Mouse (Mus musculus): Measurements from ENCODE around the gene Myo1f. TPM values are rescaled to one million over a fixed set of nuclear protein-coding genes. Genes with fewer than 3 reads are reported as not detected.
A peak's percentile ranks its signal among the peaks of the same experiment; 100 is the strongest.

Myo1f gene
- total RNA-seq (2021), result 1 to 10 TPM; 2.2 to 2.3 TPM
- long read RNA-seq, experiment 1, transcript Myo1f-201 (28 exons, 3,831 nt), result major isoform, 5 of 8 reads
- long read RNA-seq, experiment 1, partial matches to known transcripts, result 1 of 8 reads
- long read RNA-seq, experiment 1, other reads (novel, unspliced or antisense), result 2 of 8 reads
- long read RNA-seq, experiment 2, partial matches to known transcripts, result 0 of 3 reads
- long read RNA-seq, experiment 2, other reads (novel, unspliced or antisense), result 1 of 3 reads

DNA sequence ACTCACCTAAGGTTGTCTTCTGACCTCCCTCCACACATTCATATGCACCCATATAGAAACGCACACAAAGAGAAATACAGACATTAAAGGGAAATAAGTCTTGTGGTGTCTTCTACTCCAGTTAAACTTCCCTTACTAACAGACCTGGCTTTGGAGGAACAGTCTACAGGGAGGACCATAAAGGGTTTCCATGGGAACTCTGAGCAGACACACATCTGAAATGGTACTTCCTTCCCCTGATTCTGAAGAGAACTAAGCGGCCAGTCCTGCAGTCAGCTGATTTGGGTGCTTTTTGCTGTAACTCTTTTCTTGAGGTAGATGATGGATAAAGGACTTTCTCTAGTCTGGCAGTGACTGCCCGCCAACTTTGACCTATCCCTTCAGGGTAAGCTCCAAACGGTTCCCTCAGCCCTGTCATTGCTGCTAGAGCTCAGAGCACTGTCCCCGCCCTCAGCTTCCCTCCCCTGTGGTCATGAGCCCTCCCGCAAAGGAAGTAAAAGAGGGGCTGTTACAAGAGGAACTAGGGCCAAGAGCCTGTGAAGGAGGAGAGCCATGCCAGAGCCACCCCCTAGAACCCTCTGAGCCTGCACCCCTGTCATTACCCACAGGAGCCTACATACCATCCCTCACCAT, at the start of gene Myo1f:
Gene Myo1f, plus strand, starts transcription at position 485 of the 633 bp plus-strand sequence.
- no peak for TF ChIP-seq CTCF (IDR thresholded peaks at IDR 0.05)
- no peak within 1 kb of the TSS for H3K4me3 ChIP-seq
- no peak within 1 kb of the TSS for H3K27ac ChIP-seq
- intact Hi-C loops (cut with DNase I), result no loop called here
- DNase-seq (ENCODE audit: extremely low spot score in 1 of 2, low spot score in 2 of 2), result no peak

DNA sequence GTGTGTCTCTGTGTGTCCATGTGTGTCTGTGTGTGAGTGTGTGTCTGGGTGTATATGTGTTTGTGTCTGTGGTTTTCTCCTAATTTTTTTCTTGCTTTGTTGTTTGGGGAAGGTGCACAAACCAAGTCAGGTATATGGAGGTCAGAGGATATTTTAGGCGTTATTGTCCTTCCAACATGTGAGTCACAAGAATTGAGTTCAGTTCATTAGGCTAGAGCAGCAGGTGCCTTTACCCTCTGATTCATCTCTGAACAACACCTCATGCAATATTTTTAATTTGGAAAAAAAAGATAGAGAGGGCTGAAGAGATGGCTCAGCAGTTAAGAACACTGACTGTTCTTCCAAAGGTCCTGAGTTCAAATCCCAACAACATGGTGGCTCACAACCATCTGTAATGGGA, 47.1 kb upstream of the Myo1f start:
- TF ChIP-seq CTCF (IDR thresholded peaks at IDR 0.05), result no peak
- intact Hi-C loops (cut with DNase I), result no loop called here

DNA sequence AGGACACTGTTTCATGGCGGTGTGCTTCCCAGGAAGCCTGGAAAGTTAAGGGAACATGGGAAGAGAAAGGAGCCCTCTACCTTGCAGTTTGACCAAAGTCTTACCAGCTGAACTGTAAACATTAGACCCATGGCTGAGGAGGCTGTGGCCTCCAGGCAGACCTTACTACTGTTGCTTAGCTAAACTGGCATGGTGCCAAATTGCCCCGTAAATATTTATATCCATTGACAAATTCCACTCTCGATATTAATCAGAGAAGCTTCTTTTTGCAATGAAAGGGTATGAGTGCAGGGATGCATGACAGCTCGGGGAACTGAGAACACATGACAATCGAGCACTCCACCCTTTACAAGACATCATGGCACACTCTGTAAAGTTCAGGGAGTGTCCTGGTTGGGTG, 45.3 kb upstream of the Myo1f start:
- Histone ChIP-seq H3K27ac (no peak overlapping the region), H3K4me3 (no peak overlapping the region)
- no peak for DNase-seq (ENCODE audit: extremely low spot score in 1 of 2, low spot score in 2 of 2)
- intact Hi-C loops (cut with DNase I), result no loop called here
- TF ChIP-seq CTCF (IDR thresholded peaks at IDR 0.05), result no peak

More for the DNA sequence above, 47.1 kb upstream of the Myo1f start:
- no peak for DNase-seq (ENCODE audit: extremely low spot score in 1 of 2, low spot score in 2 of 2)
- Histone ChIP-seq H3K27ac (no peak overlapping the region), H3K4me3 (no peak overlapping the region)

DNA sequence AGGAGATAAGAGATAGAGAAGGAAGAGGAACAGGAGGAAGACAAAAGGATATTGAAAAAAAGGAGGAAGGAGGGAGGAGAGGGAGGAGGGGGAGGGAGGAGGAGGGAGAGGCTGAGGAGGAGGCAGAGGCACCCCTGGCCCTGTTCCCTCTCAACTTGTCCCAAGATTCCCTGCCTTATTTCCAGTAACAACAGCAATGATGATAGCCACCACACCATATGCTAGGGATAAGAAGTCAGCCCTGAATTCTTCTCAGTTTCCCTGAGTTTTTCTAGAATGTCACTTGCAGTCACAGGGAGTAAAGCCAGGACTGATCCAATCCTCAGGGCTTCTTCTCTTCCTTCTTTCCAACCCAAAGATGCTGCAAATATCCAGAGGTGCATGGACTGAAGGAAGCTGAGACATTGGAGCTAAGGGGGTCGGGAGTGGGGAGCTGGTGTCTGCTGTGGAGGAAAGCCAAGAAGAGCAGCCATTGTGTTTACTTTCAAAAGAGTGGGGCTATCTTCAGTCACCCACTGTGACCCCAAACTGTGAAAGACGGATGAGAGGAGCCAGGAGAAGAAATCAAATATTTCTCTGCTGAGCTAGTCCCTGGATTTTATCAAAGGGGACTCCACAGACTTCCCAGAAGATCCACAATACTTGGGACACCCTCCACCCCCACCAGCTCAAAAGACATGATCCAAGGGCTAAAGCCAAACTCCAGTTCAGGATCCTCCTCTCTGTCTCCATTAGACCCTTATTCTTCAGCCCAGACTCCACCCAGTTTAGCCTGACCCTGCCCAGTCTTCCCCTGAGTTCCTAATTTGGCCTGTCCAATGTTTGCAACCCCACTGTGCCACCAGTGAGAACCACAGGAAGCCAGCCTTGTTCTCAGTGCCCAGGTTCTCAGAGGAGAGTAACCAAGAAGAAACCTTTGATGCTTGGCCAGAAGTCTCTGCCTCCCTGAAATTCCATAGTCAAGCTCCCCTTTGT, 42.8 kb upstream of the Myo1f start:
- Histone ChIP-seq H3K4me3 (no peak overlapping the region), H3K27ac (no peak overlapping the region)
- no peak for TF ChIP-seq CTCF (IDR thresholded peaks at IDR 0.05)
- intact Hi-C loops (cut with DNase I), result no loop called here
- no peak for DNase-seq (ENCODE audit: extremely low spot score in 1 of 2, low spot score in 2 of 2)

DNA sequence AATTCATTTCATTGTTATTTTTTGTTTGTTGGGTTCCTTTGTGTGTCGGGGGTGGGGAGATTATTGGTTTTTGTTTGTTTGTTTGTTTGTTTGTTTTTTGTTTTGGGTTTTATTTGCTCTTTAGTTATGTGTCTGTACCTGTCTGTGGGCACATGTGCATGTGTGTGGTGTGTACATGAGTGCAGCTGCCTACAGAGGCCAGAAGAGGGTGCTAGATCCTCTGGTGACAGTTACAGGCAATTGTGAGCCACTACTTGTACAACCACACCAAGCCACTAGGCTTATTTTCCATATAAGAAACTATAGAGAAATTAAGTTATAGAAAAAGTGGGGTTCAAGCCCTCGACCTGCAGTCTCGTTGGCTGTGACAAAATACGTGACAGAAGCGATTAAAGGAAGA, 41.6 kb upstream of the Myo1f start:
- peak; percentile 8; the same call in 1 of the 2 replicates for TF ChIP-seq CTCF (IDR thresholded peaks at IDR 0.05)
- Histone ChIP-seq H3K4me3 (no peak overlapping the region), H3K27ac (no peak overlapping the region)
- DNase-seq (ENCODE audit: extremely low spot score in 1 of 2, low spot score in 2 of 2), result no peak
- intact Hi-C loops (cut with DNase I), result no loop called here

DNA sequence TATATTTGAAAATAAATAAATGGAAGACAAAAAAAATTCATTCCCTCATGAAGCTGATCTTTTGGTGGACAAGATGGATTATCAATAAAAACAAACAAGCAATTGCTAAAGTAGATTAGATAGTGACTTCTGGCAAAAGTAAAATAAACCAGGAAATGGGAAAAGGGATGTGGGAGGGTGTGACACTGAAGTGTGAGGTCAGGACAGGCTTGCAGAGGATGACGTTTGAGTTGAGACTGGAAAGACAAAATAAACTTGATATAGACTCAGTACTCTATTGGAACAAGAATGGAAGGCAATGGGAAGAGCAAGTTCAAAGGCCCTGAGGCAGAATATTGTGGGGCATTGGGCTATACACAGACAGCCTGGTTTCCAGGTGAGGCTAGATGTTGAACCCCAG, 35.1 kb upstream of the Myo1f start:
- TF ChIP-seq CTCF (IDR thresholded peaks at IDR 0.05), result no peak
- no peak overlapping the region for H3K4me3 ChIP-seq
- no peak overlapping the region for H3K27ac ChIP-seq
- intact Hi-C loops (cut with DNase I), result no loop called here
- no peak for DNase-seq (ENCODE audit: extremely low spot score in 1 of 2, low spot score in 2 of 2)

DNA sequence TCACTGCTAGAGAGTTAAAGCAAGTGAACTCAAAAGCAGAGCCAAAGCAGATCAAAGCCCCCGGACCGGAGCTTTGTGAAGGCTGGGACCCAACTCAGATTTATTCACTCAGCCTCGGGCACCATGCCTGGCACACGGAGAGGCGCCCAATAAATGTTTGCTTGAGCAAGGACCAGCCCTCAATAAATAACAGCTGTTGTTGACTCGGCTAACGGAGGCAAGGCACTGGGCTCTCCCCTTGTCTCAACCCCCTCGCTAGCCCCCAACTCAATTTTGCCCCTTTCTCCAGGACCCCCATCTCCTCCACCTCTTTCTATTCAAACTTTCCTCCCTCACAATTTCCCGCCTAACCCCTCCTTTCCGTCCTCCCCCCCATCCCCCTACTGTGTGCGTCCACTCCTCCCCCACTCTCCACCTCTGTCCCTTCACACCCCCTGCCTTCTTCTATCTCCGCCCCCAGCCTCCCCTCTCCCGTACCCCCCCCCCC, 32.0 kb upstream of the Myo1f start:
- Histone ChIP-seq H3K4me3 (peak overlapping the region; percentile 78), H3K27ac (peak overlapping the region; percentile 53; the same call in 1 of the 2 replicates)
- no peak for DNase-seq (ENCODE audit: extremely low spot score in 1 of 2, low spot score in 2 of 2)
- intact Hi-C loops (cut with DNase I), result no loop called here
- no peak for TF ChIP-seq CTCF (IDR thresholded peaks at IDR 0.05)

DNA sequence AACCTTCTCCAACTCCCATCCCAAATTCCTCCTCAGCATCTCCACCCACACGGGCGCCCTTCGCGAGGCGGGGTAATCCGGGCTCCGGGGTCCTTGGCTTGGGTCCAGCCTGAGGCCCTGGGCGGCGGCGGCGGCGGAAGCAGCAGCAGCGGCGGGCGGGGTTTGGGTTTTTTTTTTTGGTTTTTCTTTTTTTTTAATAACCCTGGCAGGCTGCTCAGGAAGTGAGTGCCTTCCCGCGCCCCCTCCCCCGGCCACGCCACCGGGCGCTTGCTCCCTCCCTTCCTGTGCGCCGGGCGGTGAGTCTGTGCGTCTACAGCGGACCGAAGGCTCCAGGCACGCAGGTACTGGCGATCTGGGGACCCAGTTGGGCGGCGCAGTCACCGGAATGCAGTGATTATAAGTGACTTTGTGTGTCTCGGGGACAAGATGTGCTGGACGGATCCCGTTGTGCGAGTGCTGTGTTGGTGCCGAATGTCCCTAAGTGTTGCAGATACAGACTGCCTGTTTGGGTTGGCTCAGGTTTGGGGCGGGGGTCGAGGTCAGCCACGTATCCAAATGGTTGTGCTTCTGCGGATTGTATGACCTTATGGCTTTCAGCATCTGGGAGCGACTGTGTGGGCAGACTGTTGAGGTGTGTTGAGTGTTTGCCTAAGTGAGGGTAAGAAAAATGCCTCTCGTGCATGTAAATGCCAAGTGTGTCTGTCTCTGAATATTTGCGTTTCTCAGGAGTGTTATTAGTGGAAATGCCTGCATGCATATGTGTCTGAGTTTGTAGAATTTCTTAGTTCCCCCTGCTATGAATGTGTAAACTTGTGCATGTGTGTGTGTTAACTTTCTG, 31.4 kb upstream of the Myo1f start, which contains the start of gene Adamts10:
Gene Adamts10, plus strand, starts transcription at position 287 of the 838 bp plus-strand sequence.
- Histone ChIP-seq H3K4me3 (peak within 1 kb of the TSS; percentile 78), H3K27ac (peak within 1 kb of the TSS; percentile 53)
- DNase-seq (ENCODE audit: extremely low spot score in 1 of 2, low spot score in 2 of 2), result peak; percentile 41 to 58
- intact Hi-C loops (cut with DNase I), result no loop called here
- TF ChIP-seq CTCF (IDR thresholded peaks at IDR 0.05), result no peak; the same call in 1 of the 2 replicates

DNA sequence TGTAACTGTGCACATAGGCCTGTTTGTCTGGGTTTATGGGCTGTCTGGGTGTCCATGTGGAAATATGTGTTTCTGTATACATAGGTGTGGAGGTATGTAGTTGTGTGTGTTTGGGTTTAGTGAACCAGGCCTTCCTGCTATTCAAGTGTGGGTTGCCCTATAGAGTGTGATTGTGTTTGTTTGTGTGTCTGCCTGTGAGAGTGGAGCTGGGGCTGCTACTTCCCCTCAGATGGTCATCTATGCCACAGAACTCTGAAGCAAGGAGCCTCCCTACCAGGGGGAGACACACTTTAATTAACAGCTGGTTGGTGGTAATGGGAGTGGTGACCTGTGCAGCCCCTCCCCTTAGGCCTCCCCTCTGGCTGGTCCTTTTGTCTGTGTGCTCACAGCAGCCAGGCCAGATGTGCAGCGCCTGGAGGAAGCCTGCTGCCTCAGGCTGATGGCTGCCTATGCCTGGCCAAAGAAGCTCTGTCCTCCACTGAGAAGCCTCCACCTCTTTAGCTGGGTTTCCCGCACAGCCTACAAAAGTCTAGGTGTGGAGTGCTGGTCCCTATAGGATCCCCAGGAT, 30.6 kb upstream of the Myo1f start:
- no peak for TF ChIP-seq CTCF (IDR thresholded peaks at IDR 0.05)
- Histone ChIP-seq H3K27ac (no peak overlapping the region), H3K4me3 (peak overlapping the region; percentile 78)
- no peak for DNase-seq (ENCODE audit: extremely low spot score in 1 of 2, low spot score in 2 of 2)
- intact Hi-C loops (cut with DNase I), result no loop called here

DNA sequence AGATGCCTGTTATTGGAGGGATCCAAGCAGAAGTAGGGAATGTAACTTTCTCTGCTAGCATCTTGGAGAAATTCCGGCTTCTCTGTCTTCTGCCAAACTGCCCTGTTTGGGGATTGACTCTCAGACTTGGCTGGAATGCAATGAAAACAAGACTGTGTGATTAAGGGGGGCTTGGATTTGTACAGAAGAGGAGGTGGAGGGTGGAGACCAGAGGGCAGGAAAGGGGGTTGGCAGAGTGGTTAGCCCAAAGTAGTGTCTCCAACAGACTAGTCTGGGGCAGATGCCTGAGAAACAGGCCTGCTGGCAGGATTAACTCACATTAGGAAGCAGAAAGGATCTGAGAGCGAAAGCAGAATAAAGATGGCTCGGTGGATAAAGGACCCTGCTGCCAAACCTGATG, 29.0 kb upstream of the Myo1f start:
- Histone ChIP-seq H3K4me3 (no peak overlapping the region), H3K27ac (no peak overlapping the region)
- no peak for DNase-seq (ENCODE audit: extremely low spot score in 1 of 2, low spot score in 2 of 2)
- intact Hi-C loops (cut with DNase I), result no loop called here
- no peak for TF ChIP-seq CTCF (IDR thresholded peaks at IDR 0.05)

All from left cerebral cortex, adult 2 months (tissue).